Mouse (Mus musculus): Measurements from ENCODE around the gene Mink1. TPM values are rescaled to one million over a fixed set of nuclear protein-coding genes. Genes with fewer than 3 reads are reported as not detected.

Gene Mink1
- polyA plus RNA-seq, 1 experiment from 2014 or later, result 9.3 TPM

GRCm38 (mm10) chr11:70657573-70657972, 94.9 kb downstream of the Mink1 start:
- no peak for ATAC-seq
- Histone ChIP-seq H3K27ac (ENCODE audit: low read length) (no peak overlapping the region), H3K36me3 (ENCODE audit: control insufficient read depth, insufficient read depth, low read length) (peaks cover under 1% of the 10 kb centered on the region; the same call in 1 of the 2 replicates), H3K4me1 (ENCODE audit: control insufficient read depth, insufficient read depth, low read length) (peaks cover 34% of the 10 kb centered on the region), H3K27me3 (replicated peaks; ENCODE audit: control insufficient read depth, insufficient read depth, low read length) (no peaks in the 10 kb centered on the region), H3K9me3 (ENCODE audit: control insufficient read depth, low read length) (no peaks in the 10 kb centered on the region), H3K4me3 (ENCODE audit: low read length) (no peak overlapping the region), H3K4me2 (ENCODE audit: low read depth, low read length) (no peak overlapping the region), H3K9ac (ENCODE audit: low read depth, low read length) (no peak overlapping the region)
- 35% methylated on average over 6 of the region's 6 CpGs for whole genome bisulfite sequencing

- no peak overlapping the region for H3K4me2 ChIP-seq (ENCODE audit: low read depth, low read length)
Measured at GRCm38 (mm10) chr11:70657991-70658390, 95.3 kb downstream of the Mink1 start.

GRCm38 (mm10) chr11:70658521-70658920, 95.8 kb downstream of the Mink1 start:
- Histone ChIP-seq H3K4me2 (ENCODE audit: low read depth, low read length) (no peak overlapping the region), H3K9me3 (ENCODE audit: control insufficient read depth, low read length) (no peaks in the 10 kb centered on the region), H3K9ac (ENCODE audit: low read depth, low read length) (no peak overlapping the region), H3K4me1 (ENCODE audit: control insufficient read depth, insufficient read depth, low read length) (peaks cover 31% of the 10 kb centered on the region), H3K4me3 (ENCODE audit: low read length) (no peak overlapping the region), H3K36me3 (ENCODE audit: control insufficient read depth, insufficient read depth, low read length) (peaks cover 2% of the 10 kb centered on the region; the same call in 1 of the 2 replicates), H3K27me3 (replicated peaks; ENCODE audit: control insufficient read depth, insufficient read depth, low read length) (no peaks in the 10 kb centered on the region), H3K27ac (ENCODE audit: low read length) (no peak overlapping the region)
- WGBS, result 85% methylated on average over 5 of the region's 5 CpGs
- no peak for ATAC-seq

More at GRCm38 (mm10) chr11:70657991-70658390, 95.3 kb downstream of the Mink1 start:
- Histone ChIP-seq H3K9me3 (ENCODE audit: control insufficient read depth, low read length) (no peaks in the 10 kb centered on the region), H3K27ac (ENCODE audit: low read length) (no peak overlapping the region), H3K36me3 (ENCODE audit: control insufficient read depth, insufficient read depth, low read length) (peaks cover 2% of the 10 kb centered on the region; the same call in 1 of the 2 replicates), H3K4me1 (ENCODE audit: control insufficient read depth, insufficient read depth, low read length) (peaks cover 31% of the 10 kb centered on the region), H3K27me3 (replicated peaks; ENCODE audit: control insufficient read depth, insufficient read depth, low read length) (no peaks in the 10 kb centered on the region), H3K9ac (ENCODE audit: low read depth, low read length) (no peak overlapping the region), H3K4me3 (ENCODE audit: low read length) (no peak overlapping the region)
- 62% methylated on average over 9 of the region's 9 CpGs for WGBS
- ATAC-seq, result no peak

- ATAC-seq, result no peak
- Histone ChIP-seq H3K9me3 (ENCODE audit: control insufficient read depth, low read length) (no peaks in the 10 kb centered on the region), H3K36me3 (ENCODE audit: control insufficient read depth, insufficient read depth, low read length) (peaks cover 2% of the 10 kb centered on the region; the same call in 1 of the 2 replicates), H3K4me1 (ENCODE audit: control insufficient read depth, insufficient read depth, low read length) (peaks cover 31% of the 10 kb centered on the region), H3K27me3 (replicated peaks; ENCODE audit: control insufficient read depth, insufficient read depth, low read length) (no peaks in the 10 kb centered on the region), H3K9ac (ENCODE audit: low read depth, low read length) (0 out of 2 replicates have a peak overlapping the region, but pooled peaks have one; percentile 33), H3K4me3 (ENCODE audit: low read length) (no peak overlapping the region), H3K27ac (ENCODE audit: low read length) (no peak overlapping the region), H3K4me2 (ENCODE audit: low read depth, low read length) (no peak overlapping the region)
- WGBS, result 57% methylated on average over 8 of the region's 8 CpGs
Measured at GRCm38 (mm10) chr11:70658942-70659341, 96.3 kb downstream of the Mink1 start.

GRCm38 (mm10) chr11:70660571-70660970, 97.9 kb downstream of the Mink1 start:
- Histone ChIP-seq H3K27me3 (replicated peaks; ENCODE audit: control insufficient read depth, insufficient read depth, low read length) (no peaks in the 10 kb centered on the region), H3K9me3 (ENCODE audit: control insufficient read depth, low read length) (no peaks in the 10 kb centered on the region), H3K4me2 (ENCODE audit: low read depth, low read length) (no peak overlapping the region), H3K4me3 (ENCODE audit: low read length) (no peak overlapping the region), H3K9ac (ENCODE audit: low read depth, low read length) (no peak overlapping the region), H3K27ac (ENCODE audit: low read length) (no peak overlapping the region), H3K4me1 (ENCODE audit: control insufficient read depth, insufficient read depth, low read length) (peaks cover 31% of the 10 kb centered on the region), H3K36me3 (ENCODE audit: control insufficient read depth, insufficient read depth, low read length) (peaks cover 12% of the 10 kb centered on the region)
- 88% methylated on average over 8 of the region's 8 CpGs for WGBS
- no peak for ATAC-seq

GRCm38 (mm10) chr11:70663101-70663500, 100.4 kb downstream of the Mink1 start:
- H3K9me3 ChIP-seq (ENCODE audit: control insufficient read depth, low read length), result no peaks in the 10 kb centered on the region
- no peak overlapping the region for H3K4me3 ChIP-seq (ENCODE audit: low read length)
- H3K4me2 ChIP-seq (ENCODE audit: low read depth, low read length), result no peak overlapping the region
- no peak overlapping the region for H3K27ac ChIP-seq (ENCODE audit: low read length)
- H3K9ac ChIP-seq (ENCODE audit: low read depth, low read length), result no peak overlapping the region
- no peak for ATAC-seq
- WGBS, result 93% methylated on average over 8 of the region's 8 CpGs
- peaks cover 12% of the 10 kb centered on the region for H3K36me3 ChIP-seq (ENCODE audit: control insufficient read depth, insufficient read depth, low read length)
- H3K4me1 ChIP-seq (ENCODE audit: control insufficient read depth, insufficient read depth, low read length), result peaks cover 10% of the 10 kb centered on the region
- no peaks in the 10 kb centered on the region for H3K27me3 ChIP-seq (replicated peaks; ENCODE audit: control insufficient read depth, insufficient read depth, low read length)

GRCm38 (mm10) chr11:70663957-70664356, 101.3 kb downstream of the Mink1 start:
- no peak for ATAC-seq
- no peaks in the 10 kb centered on the region for H3K9me3 ChIP-seq (ENCODE audit: control insufficient read depth, low read length)
- no peak overlapping the region for H3K4me2 ChIP-seq (ENCODE audit: low read depth, low read length)
- no peak overlapping the region for H3K4me3 ChIP-seq (ENCODE audit: low read length)
- H3K9ac ChIP-seq (ENCODE audit: low read depth, low read length), result no peak overlapping the region
- WGBS, result 89% methylated on average over 6 of the region's 6 CpGs
- H3K27me3 ChIP-seq (replicated peaks; ENCODE audit: control insufficient read depth, insufficient read depth, low read length), result no peaks in the 10 kb centered on the region
- H3K4me1 ChIP-seq (ENCODE audit: control insufficient read depth, insufficient read depth, low read length), result peaks cover 5% of the 10 kb centered on the region
- H3K27ac ChIP-seq (ENCODE audit: low read length), result no peak overlapping the region
- peaks cover 12% of the 10 kb centered on the region for H3K36me3 ChIP-seq (ENCODE audit: control insufficient read depth, insufficient read depth, low read length)

Other genes with a start within 250 kb of the Mink1 start
- gene Alox12e, start 240.3 kb upstream of the Mink1 start, polyA plus RNA-seq (2015; fragmentation: Nextera tagmentation; extraction: Ambion mirVana), result 0.13 TPM in 1 of 2 replicates, not detected in the other
- gene Alox15, start 210.8 kb upstream of the Mink1 start, polyA plus RNA-seq (2015; fragmentation: Nextera tagmentation; extraction: Ambion mirVana), result 0.64 and 1.1 TPM in 2 replicates
- gene Pelp1, start 152.8 kb upstream of the Mink1 start, polyA plus RNA-seq (2015; fragmentation: Nextera tagmentation; extraction: Ambion mirVana), result 29.1 and 31.5 TPM in 2 replicates
- 10.1 and 10.7 TPM in 2 replicates for gene Arrb2, start 130.2 kb upstream of the Mink1 start, polyA plus RNA-seq (2015; fragmentation: Nextera tagmentation; extraction: Ambion mirVana)
- 38.4 and 41.7 TPM in 2 replicates for gene Med11, start 111.0 kb upstream of the Mink1 start, polyA plus RNA-seq (2015; fragmentation: Nextera tagmentation; extraction: Ambion mirVana)
- gene Zmynd15, start 103.4 kb upstream of the Mink1 start, polyA plus RNA-seq (2015; fragmentation: Nextera tagmentation; extraction: Ambion mirVana), result 1.1 and 1.2 TPM in 2 replicates
- 10.9 and 11.9 TPM in 2 replicates for gene Cxcl16, start 102.9 kb upstream of the Mink1 start, polyA plus RNA-seq (2015; fragmentation: Nextera tagmentation; extraction: Ambion mirVana)
- gene Tm4sf5, start 57.6 kb upstream of the Mink1 start, polyA plus RNA-seq (2015; fragmentation: Nextera tagmentation; extraction: Ambion mirVana), result 253 and 283 TPM in 2 replicates
- 0.28 and 0.71 TPM in 2 replicates for gene Vmo1, start 48.3 kb upstream of the Mink1 start, polyA plus RNA-seq (2015; fragmentation: Nextera tagmentation; extraction: Ambion mirVana)
- 1.9 and 2.0 TPM in 2 replicates for gene Gltpd2, start 43.7 kb upstream of the Mink1 start, polyA plus RNA-seq (2015; fragmentation: Nextera tagmentation; extraction: Ambion mirVana)
- 626 and 669 TPM in 2 replicates for gene Psmb6, start 37.5 kb upstream of the Mink1 start, polyA plus RNA-seq (2015; fragmentation: Nextera tagmentation; extraction: Ambion mirVana)
- gene Gm40193, start 29.9 kb upstream of the Mink1 start, polyA plus RNA-seq (2015; fragmentation: Nextera tagmentation; extraction: Ambion mirVana), result not detected in 2 replicates
- gene Pld2, start 22.8 kb upstream of the Mink1 start, polyA plus RNA-seq (2015; fragmentation: Nextera tagmentation; extraction: Ambion mirVana), result 9.3 and 10.0 TPM in 2 replicates
- not detected in 2 replicates for gene 4930544D05Rik, start 53.0 kb downstream of the Mink1 start, polyA plus RNA-seq (2015; fragmentation: Nextera tagmentation; extraction: Ambion mirVana)
- gene Chrne, start 56.3 kb downstream of the Mink1 start, polyA plus RNA-seq (2015; fragmentation: Nextera tagmentation; extraction: Ambion mirVana), result 0.17 TPM in 1 of 2 replicates, not detected in the other
- 0.05 and 0.06 TPM in 2 replicates for gene Gp1ba, start 76.2 kb downstream of the Mink1 start, polyA plus RNA-seq (2015; fragmentation: Nextera tagmentation; extraction: Ambion mirVana)
- 121 and 123 TPM in 2 replicates for gene Rnf167, start 84.4 kb downstream of the Mink1 start, polyA plus RNA-seq (2015; fragmentation: Nextera tagmentation; extraction: Ambion mirVana)
- gene Slc25a11, start 84.6 kb downstream of the Mink1 start, polyA plus RNA-seq (2015; fragmentation: Nextera tagmentation; extraction: Ambion mirVana), result 215 and 216 TPM in 2 replicates
- gene Pfn1, start 91.8 kb downstream of the Mink1 start, polyA plus RNA-seq (2015; fragmentation: Nextera tagmentation; extraction: Ambion mirVana), result 2,307 and 2,326 TPM in 2 replicates
- 12.8 and 13.5 TPM in 2 replicates for gene Eno3, start 94.3 kb downstream of the Mink1 start, polyA plus RNA-seq (2015; fragmentation: Nextera tagmentation; extraction: Ambion mirVana)
- 132 and 159 TPM in 2 replicates for gene Spag7, start 106.5 kb downstream of the Mink1 start, polyA plus RNA-seq (2015; fragmentation: Nextera tagmentation; extraction: Ambion mirVana)
- gene Camta2, start 125.2 kb downstream of the Mink1 start, polyA plus RNA-seq (2015; fragmentation: Nextera tagmentation; extraction: Ambion mirVana), result 14.2 and 14.4 TPM in 2 replicates
- gene Inca1, start 137.3 kb downstream of the Mink1 start, polyA plus RNA-seq (2015; fragmentation: Nextera tagmentation; extraction: Ambion mirVana), result 1.4 and 1.8 TPM in 2 replicates
- gene Kif1c, start 137.7 kb downstream of the Mink1 start, polyA plus RNA-seq (2015; fragmentation: Nextera tagmentation; extraction: Ambion mirVana), result 2.3 and 2.8 TPM in 2 replicates
- gene Zfp3, start 201.3 kb downstream of the Mink1 start, polyA plus RNA-seq (2015; fragmentation: Nextera tagmentation; extraction: Ambion mirVana), result 4.8 and 5.3 TPM in 2 replicates
- gene Scimp, start 249.7 kb downstream of the Mink1 start, polyA plus RNA-seq (2015; fragmentation: Nextera tagmentation; extraction: Ambion mirVana), result 0.37 and 1.0 TPM in 2 replicates

All from intestine, embryonic 16.5 days (tissue).